Mouse (Mus musculus): ENCODE results near the gene Usp54. TPM values are rescaled to one million over a fixed set of nuclear protein-coding genes. Genes with fewer than 3 reads are reported as not detected.
"Not testable (repeated sequence)": the region's sequence is repeated elsewhere in the genome, so short reads cannot be mapped to it uniquely, and the experiment has no call there.

Usp54 gene
- total RNA-seq, 2 experiments from 2014 or later, result 51.4 to 57.1 TPM

GRCm38 (mm10) chr14:20645547-20645946, 4.7 kb upstream of the Usp54 start:
- TF ChIP-seq CTCF (conservative IDR thresholded peaks at IDR 0.05), result peak; percentile 43
- Histone ChIP-seq H3K4me3 (no peak overlapping the region), H3K27ac (no peak overlapping the region)
- no peak for DNase-seq (ENCODE audit: low spot score in 2 of 2)

- Histone ChIP-seq H3K4me3 (peak overlapping the region; percentile 76), H3K27ac (peak overlapping the region; percentile 99)
- TF ChIP-seq CTCF (conservative IDR thresholded peaks at IDR 0.05), result no peak
- DNase-seq (ENCODE audit: low spot score in 2 of 2), result no peak
Measured at GRCm38 (mm10) chr14:20641438-20641875, 594 bp upstream of the Usp54 start.

- peak overlapping the region; percentile 99 for H3K27ac ChIP-seq
- TF ChIP-seq CTCF (conservative IDR thresholded peaks at IDR 0.05), result no peak
- H3K4me3 ChIP-seq, result peak overlapping the region; percentile 76
- DNase-seq (ENCODE audit: low spot score in 2 of 2), result no peak
Measured at GRCm38 (mm10) chr14:20639918-20640619, 794 bp downstream of the Usp54 start.

GRCm38 (mm10) chr14:20638702-20639101, 2.2 kb downstream of the Usp54 start:
- H3K27ac ChIP-seq, result no peak overlapping the region
- DNase-seq (ENCODE audit: low spot score in 2 of 2), result no peak
- H3K4me3 ChIP-seq, result no peak overlapping the region
- TF ChIP-seq CTCF (conservative IDR thresholded peaks at IDR 0.05), result no peak

- no peak for TF ChIP-seq CTCF (conservative IDR thresholded peaks at IDR 0.05)
- Histone ChIP-seq H3K4me3 (no peak overlapping the region), H3K27ac (no peak overlapping the region)
- no peak for DNase-seq (ENCODE audit: low spot score in 2 of 2)
Measured at GRCm38 (mm10) chr14:20637818-20638574, 2.9 kb downstream of the Usp54 start.

GRCm38 (mm10) chr14:20636968-20637367, 3.9 kb downstream of the Usp54 start:
- DNase-seq (ENCODE audit: low spot score in 2 of 2); H3K4me3 ChIP-seq; H3K27ac ChIP-seq: not testable (repeated sequence)
- TF ChIP-seq CTCF (conservative IDR thresholded peaks at IDR 0.05), result peak; percentile 37

GRCm38 (mm10) chr14:20635546-20635945, 5.3 kb downstream of the Usp54 start:
- H3K4me3 ChIP-seq, result no peak overlapping the region
- no peak for TF ChIP-seq CTCF (conservative IDR thresholded peaks at IDR 0.05)
- no peak for DNase-seq (ENCODE audit: low spot score in 2 of 2)
- no peak overlapping the region for H3K27ac ChIP-seq

GRCm38 (mm10) chr14:20631253-20631652, 9.6 kb downstream of the Usp54 start:
- no peak for TF ChIP-seq CTCF (conservative IDR thresholded peaks at IDR 0.05)
- no peak for DNase-seq (ENCODE audit: low spot score in 2 of 2)
- Histone ChIP-seq H3K4me3 (no peak overlapping the region), H3K27ac (no peak overlapping the region)

GRCm38 (mm10) chr14:20626971-20627370, 13.9 kb downstream of the Usp54 start:
- no peak overlapping the region for H3K27ac ChIP-seq
- DNase-seq (ENCODE audit: low spot score in 2 of 2), result no peak
- TF ChIP-seq CTCF (conservative IDR thresholded peaks at IDR 0.05), result no peak
- no peak overlapping the region for H3K4me3 ChIP-seq

- DNase-seq (ENCODE audit: low spot score in 2 of 2), result no peak
- Histone ChIP-seq H3K27ac (no peak overlapping the region), H3K4me3 (no peak overlapping the region)
- TF ChIP-seq CTCF (conservative IDR thresholded peaks at IDR 0.05), result no peak
Measured at GRCm38 (mm10) chr14:20626447-20626846, 14.4 kb downstream of the Usp54 start.

- Histone ChIP-seq H3K27ac (peak overlapping the region; percentile 66; the same call in 1 of the 2 replicates), H3K4me3 (no peak overlapping the region)
- no peak for DNase-seq (ENCODE audit: low spot score in 2 of 2)
- no peak for TF ChIP-seq CTCF (conservative IDR thresholded peaks at IDR 0.05)
Measured at GRCm38 (mm10) chr14:20622907-20623306, 18.0 kb downstream of the Usp54 start.

GRCm38 (mm10) chr14:20622412-20622811, 18.5 kb downstream of the Usp54 start:
- no peak for DNase-seq (ENCODE audit: low spot score in 2 of 2)
- peak overlapping the region; percentile 66 for H3K27ac ChIP-seq
- H3K4me3 ChIP-seq, result no peak overlapping the region
- no peak for TF ChIP-seq CTCF (conservative IDR thresholded peaks at IDR 0.05)

- H3K4me3 ChIP-seq, result no peak overlapping the region
- H3K27ac ChIP-seq, result peak overlapping the region; percentile 66
- TF ChIP-seq CTCF (conservative IDR thresholded peaks at IDR 0.05), result no peak
- peak in 1 of 2 experiments; percentile 51 for DNase-seq (ENCODE audit: low spot score in 2 of 2)
Measured at GRCm38 (mm10) chr14:20621903-20622302, 19.0 kb downstream of the Usp54 start.

All from layer of hippocampus, adult 2 months (tissue).